Mouse (Mus musculus): ENCODE data around the gene Hist1h4h. TPM values are rescaled to one million over a fixed set of nuclear protein-coding genes. Genes with fewer than 3 reads are reported as not detected.
"Not testable (repeated sequence)": the region's sequence is repeated elsewhere in the genome, so short reads cannot be mapped to it uniquely, and the experiment has no call there.

Gene Hist1h4h
- total RNA-seq, 2 experiments from 2014 or later, result 1,227 to 1,327 TPM

GRCm38 (mm10) chr13:23535137-23536075 lies 4.6 kb downstream of the Hist1h4h start, which contains the start of gene Hist1h3g:
Gene Hist1h3g, plus strand, starts transcription at chr13:23535422.
- DNase-seq, result peak; percentile 88

DNA sequence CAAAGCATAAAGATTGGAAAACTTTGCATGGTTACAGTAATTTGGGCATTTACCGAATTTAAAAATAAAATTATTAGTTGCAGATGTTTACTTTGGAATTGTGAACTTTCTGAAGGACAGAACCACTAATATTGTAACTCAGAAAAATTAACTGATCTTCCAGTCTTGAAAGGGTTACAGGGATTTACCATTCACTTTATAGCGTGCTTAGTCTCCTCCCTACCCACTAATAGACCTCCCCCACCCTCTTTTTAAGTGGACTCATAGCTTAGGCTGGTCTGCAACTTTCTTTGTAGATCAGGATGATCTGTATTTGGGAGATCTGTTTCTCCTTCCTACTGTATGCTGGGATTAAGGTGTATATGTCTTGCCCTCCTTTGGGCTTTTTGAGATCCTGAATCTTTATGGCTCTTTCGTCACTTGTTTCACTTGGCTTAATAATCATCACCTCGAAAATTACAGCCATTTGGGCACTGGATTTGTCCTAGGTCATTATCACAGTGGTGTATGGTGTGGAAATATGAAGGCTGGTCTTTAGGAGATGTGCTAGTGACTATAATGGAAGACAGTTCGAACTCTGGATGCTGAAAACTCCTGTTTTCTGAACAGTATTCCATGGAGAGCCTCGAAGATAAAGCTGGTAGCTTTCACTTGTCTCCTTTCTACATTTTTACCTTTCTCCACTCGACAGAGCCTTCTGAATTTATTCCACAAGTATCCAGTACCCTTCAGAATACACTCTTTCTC lies 5.4 kb downstream of the Hist1h4h start:
- DNase-seq, result no peak

GRCm38 (mm10) chr13:23537006-23537710 lies 6.3 kb downstream of the Hist1h4h start:
- no peak for DNase-seq

DNA sequence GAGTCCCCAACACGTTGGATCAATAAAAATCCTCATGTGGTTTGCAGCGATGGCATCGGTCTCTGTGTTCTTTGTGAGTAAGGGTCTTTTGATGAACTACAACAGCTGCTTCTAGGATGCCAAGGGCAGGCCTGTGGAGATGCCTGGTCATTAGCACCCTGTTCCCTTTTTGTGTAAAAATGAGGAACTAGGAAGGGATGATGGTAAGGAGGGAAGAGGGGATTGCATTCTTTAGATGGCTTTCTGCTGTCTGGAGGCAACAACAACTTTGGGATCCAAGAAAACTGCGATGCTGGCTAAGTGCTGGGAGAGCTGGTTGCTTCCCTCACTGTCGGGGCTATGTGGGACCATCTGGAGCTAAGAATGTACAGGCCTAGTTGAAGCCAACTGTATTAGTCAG lies 7.4 kb downstream of the Hist1h4h start:
- DNase-seq, result no peak

DNA sequence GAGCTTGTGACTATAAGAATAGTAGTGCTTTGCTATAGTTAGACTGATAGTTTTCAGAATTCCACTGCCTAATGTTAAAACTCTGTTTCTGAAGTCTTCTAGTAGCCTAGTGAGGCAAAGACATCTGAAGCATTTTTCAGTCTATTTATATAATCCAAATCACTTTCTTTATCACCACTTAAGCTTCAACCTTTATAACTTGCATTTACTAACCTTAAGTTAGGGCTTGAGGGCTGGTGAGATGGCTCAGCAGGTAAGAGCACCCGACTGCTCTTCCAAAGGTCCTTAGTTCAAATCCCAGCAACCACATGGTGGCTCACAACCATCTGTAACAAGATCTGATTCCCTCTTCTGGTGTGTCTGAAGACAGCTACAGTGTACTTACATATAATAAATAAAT lies 9.0 kb downstream of the Hist1h4h start:
- DNase-seq, result not testable (repeated sequence)

DNA sequence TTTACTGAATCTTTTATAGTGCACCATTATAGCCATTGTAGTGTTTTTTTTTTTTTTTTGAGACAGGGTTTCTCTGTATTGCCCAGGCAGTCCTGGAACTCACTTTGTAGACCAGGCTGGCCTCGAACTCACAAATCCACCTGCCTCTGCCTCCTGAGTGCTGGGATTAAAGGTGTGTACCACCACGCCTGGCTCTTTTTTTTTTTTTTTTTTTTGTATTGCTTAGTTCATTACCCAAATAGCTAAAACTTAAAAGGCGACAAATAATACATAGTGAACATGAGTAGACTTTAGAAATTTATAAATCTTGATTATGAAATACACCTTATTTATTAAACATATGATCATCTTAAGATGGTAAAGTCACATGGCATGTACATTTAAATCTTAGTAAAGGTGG lies 10.6 kb downstream of the Hist1h4h start:
- DNase-seq, result no peak

- DNase-seq, result not testable (repeated sequence)
Measured at GRCm38 (mm10) chr13:23542225-23542980, 11.6 kb downstream of the Hist1h4h start.

GRCm38 (mm10) chr13:23542999-23543607 lies 12.3 kb downstream of the Hist1h4h start, which contains the start of gene Hist1h2bh:
Gene Hist1h2bh, minus strand, starts transcription at chr13:23543392.
- DNase-seq, result peak; percentile 62

DNA sequence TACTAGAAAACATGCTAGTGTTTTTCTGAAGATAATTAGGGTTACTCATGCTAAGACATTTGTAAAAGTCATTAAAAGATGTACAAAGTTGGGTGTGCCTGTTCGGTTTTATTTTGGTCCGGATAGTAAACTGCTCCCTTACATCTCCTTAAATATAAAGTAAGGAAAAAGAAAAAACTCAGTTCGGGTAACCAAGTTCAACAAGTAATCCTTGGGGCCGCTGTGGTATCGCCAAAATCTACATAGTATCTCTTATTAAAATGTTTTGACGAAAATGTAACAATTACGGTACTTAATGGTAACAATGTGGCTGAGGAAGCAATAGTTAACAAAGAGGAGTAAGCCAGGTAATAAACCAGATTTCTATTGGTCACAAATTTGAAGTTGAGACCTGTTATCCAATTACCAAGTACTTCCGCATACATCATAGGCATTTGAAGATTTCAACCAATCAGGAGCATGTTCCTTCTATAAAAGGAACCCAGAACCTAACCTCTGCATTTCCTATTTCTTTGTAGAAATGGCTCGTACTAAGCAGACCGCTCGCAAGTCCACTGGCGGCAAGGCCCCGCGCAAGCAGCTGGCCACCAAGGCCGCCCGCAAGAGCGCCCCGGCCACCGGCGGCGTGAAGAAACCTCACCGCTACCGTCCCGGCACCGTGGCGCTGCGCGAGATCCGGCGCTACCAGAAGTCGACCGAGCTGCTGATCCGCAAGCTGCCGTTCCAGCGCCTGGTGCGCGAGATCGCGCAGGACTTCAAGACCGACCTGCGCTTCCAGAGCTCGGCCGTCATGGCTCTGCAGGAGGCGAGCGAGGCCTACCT lies 13.3 kb downstream of the Hist1h4h start, which contains the start of gene Hist1h3f:
Gene Hist1h3f, plus strand, starts transcription at position 88 of the 822 bp plus-strand sequence.
- peak; percentile 68 for DNase-seq

DNA sequence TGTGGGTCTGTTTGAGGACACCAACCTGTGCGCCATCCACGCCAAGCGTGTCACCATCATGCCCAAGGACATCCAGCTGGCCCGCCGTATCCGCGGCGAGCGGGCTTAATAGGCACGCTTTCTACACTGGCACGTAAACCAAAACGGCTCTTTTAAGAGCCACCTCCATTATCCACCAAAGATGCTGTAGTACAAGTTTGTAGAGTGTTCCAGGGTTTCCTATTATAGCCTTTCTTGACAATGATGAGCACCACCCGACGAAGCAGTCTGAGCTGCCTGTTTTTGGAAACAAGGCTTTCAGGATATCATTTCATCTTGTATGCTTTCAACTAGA lies 13.9 kb downstream of the Hist1h4h start:
- not testable (repeated sequence) for DNase-seq

GRCm38 (mm10) chr13:23546694-23547093 lies 15.8 kb downstream of the Hist1h4h start:
- no peak for DNase-seq

DNA sequence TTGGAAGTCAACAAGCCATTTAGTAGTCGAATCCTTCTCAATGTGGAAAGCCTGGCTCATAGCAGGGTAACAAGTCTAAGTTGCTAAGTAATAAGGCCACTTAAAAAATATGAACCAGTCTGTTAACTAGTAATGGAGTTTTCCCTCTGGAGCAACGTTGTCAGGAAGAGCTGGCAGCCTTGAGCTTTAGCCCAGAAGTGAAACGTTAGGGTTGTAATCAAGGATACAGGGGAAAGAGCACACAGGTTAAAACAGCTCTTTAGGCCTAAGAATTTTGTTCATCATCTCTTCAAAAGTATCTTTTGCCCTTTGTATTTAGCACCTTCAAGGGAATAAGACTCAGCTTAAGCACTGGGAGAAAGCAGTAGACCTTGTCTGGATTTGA lies 19.9 kb downstream of the Hist1h4h start:
- DNase-seq, result no peak

- peak; percentile 89 for DNase-seq
Measured at GRCm38 (mm10) chr13:23551146-23551834, 20.4 kb downstream of the Hist1h4h start, which contains the start of gene Hist1h4f. Gene Hist1h4f, minus strand, starts transcription at chr13:23551648.

GRCm38 (mm10) chr13:23551931-23552914 lies 21.4 kb downstream of the Hist1h4h start:
- no peak for DNase-seq

GRCm38 (mm10) chr13:23552962-23553361 lies 22.1 kb downstream of the Hist1h4h start, which contains the start of gene Hist1h1d:
Gene Hist1h1d, plus strand, starts transcription at chr13:23553262.
- DNase-seq, result no peak

GRCm38 (mm10) chr13:23554393-23554792 lies 23.5 kb downstream of the Hist1h4h start:
- no peak for DNase-seq

- DNase-seq, result peak; percentile 75
Measured at GRCm38 (mm10) chr13:23554925-23555838, 24.3 kb downstream of the Hist1h4h start.
